Mouse (Mus musculus) E14TG2a.4 (cell line): ENCODE measurements at regions not wholly inside any gene's neighbourhood (a gene's known extent, or its start where the extent isn't known, plus 50 kb on each side); places are given as distances from the start of the nearest gene placed in this dataset.

Source experiments
- CTCF ChIP-seq: conservative IDR thresholded peaks from 2 replicates; pipeline ENCODE4 v1.5.1; 2014; ENCODE audit warnings: low read length
- NANOG ChIP-seq: IDR thresholded peaks from 2 replicates; pipeline ENCODE4 v1.6.1; 2014; ENCODE audit warnings: borderline replicate concordance, low read length, mixed read lengths
- POU5F1 ChIP-seq: IDR thresholded peaks from 2 replicates; pipeline ENCODE4 v1.6.1; 2014; ENCODE audit warnings: low read length, borderline replicate concordance

- TF ChIP-seq CTCF = no peak
- TF ChIP-seq NANOG = no peak
- no peak for TF ChIP-seq POU5F1
These were observed 214.5 kb upstream of the B430305J03Rik start for GRCm38 (mm10) chr3:61580252-61580651.
